Mouse (Mus musculus): ENCODE results near the gene Gpd2. TPM values are rescaled to one million over a fixed set of nuclear protein-coding genes. Genes with fewer than 3 reads are reported as not detected.

The Gpd2 gene
- polyA plus RNA-seq, 1 experiment = 29.2 TPM

DNA sequence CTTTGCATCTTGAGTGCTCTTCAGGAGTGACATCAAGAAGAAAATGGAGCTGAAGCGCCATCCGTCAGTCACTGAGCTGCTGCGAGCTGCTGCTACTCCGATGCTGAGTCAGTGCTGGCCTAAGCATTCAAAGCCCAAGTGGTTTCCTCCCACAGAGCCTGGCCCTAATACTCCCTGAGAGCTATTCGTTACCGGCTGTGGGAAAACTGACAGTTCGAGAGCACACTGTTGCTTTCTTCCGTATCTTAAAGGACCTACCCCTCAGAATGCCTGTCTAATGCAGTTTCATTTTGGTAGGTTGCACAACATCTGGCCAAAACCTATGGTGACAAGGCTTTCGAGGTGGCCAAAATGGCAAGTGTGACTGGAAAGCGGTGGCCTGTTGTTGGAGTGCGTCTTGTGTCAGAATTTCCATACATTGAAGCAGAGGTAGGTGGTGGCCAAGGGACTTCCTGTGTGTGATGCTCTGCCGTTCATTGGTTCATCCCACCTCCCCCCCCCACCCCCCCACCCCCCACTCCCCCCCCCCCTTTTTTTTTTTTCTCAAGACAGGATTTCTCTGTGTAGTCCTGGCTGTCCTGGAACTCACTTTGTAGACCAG is 118.9 kb downstream of the Gpd2 start:
- H3K4me3 ChIP-seq (ENCODE audit: insufficient read depth, low read length) = no peak overlapping the region
- H3K4me1 ChIP-seq (ENCODE audit: control insufficient read depth, insufficient read depth, low read length) = peaks cover 10% of the 10 kb centered on the region
- TF ChIP-seq POLR2A (IDR thresholded peaks at IDR 0.05; ENCODE audit: low read depth, low read length) = no peak
- TF ChIP-seq CTCF (IDR thresholded peaks at IDR 0.05; ENCODE audit: borderline replicate concordance, insufficient read depth, low read length) = no peak
- no peak overlapping the region for H3K27ac ChIP-seq (ENCODE audit: insufficient read depth, low read length)

DNA sequence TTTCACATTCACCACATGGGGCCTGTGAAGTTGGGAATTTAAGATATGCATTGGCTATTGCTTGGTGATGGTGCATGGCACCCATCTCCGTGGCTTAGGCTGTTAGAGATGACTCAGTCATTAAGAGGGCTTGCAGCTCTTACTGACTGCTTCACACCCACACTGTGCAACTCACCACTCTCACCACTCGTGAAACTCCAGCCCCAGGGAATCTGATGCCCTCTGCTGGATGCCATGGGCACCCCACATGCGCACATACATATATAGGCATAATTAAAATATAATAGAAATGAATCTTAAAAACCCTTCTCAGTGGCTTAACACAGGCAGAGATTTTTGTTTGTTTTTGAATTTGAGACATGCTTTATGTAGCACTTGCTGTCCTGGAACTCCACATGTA is 125.1 kb downstream of the Gpd2 start:
- TF ChIP-seq CTCF (IDR thresholded peaks at IDR 0.05; ENCODE audit: borderline replicate concordance, insufficient read depth, low read length) (no peak), POLR2A (IDR thresholded peaks at IDR 0.05; ENCODE audit: low read depth, low read length) (no peak)
- no peak overlapping the region for H3K27ac ChIP-seq (ENCODE audit: insufficient read depth, low read length)
- no peaks in the 10 kb centered on the region for H3K4me1 ChIP-seq (ENCODE audit: control insufficient read depth, insufficient read depth, low read length)
- no peak overlapping the region for H3K4me3 ChIP-seq (ENCODE audit: insufficient read depth, low read length)

GRCm38 (mm10) chr2:57374647-57375046 is 137.2 kb downstream of the Gpd2 start:
- Histone ChIP-seq H3K4me3 (ENCODE audit: insufficient read depth, low read length) (no peak overlapping the region), H3K4me1 (ENCODE audit: control insufficient read depth, insufficient read depth, low read length) (no peaks in the 10 kb centered on the region), H3K27ac (ENCODE audit: insufficient read depth, low read length) (no peak overlapping the region)
- TF ChIP-seq POLR2A (IDR thresholded peaks at IDR 0.05; ENCODE audit: low read depth, low read length) (no peak), CTCF (IDR thresholded peaks at IDR 0.05; ENCODE audit: borderline replicate concordance, insufficient read depth, low read length) (no peak)

DNA sequence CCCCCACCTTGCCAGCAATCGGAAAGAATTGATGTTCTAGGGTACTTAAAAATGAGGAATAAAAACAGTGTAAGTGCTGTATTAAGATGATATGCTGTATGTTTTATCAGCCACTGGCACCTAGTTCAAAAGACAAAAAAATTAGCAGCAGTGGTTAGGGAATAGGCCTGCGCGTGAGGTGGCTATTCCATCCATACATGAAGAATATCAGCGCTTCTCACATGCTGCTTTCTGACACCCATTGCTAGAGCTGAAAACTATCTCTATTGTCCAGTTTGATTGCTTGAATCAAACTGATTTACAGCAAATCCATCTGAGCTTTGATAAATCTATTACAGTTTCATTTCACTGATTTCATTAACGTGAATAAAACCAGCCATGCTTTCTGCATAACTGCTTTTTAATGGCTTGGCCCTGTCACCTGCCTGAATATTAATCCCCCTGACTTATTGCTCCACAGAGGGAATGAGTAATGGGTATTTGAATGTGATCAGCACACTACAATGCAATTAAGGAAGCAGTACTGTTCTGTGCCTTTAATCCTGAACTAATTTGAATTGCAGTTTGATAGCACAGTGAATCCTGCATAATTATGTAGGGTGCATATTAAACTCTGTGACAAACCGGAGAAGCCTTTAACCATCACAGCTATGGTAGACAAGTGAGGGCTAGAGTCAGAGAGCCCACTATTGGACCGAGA is 137.9 kb downstream of the Gpd2 start:
- TF ChIP-seq POLR2A (IDR thresholded peaks at IDR 0.05; ENCODE audit: low read depth, low read length) = no peak
- TF ChIP-seq CTCF (IDR thresholded peaks at IDR 0.05; ENCODE audit: borderline replicate concordance, insufficient read depth, low read length) = no peak
- no peak overlapping the region for H3K27ac ChIP-seq (ENCODE audit: insufficient read depth, low read length)
- H3K4me3 ChIP-seq (ENCODE audit: insufficient read depth, low read length) = no peak overlapping the region
- H3K4me1 ChIP-seq (ENCODE audit: control insufficient read depth, insufficient read depth, low read length) = no peaks in the 10 kb centered on the region

- TF ChIP-seq CTCF (IDR thresholded peaks at IDR 0.05; ENCODE audit: borderline replicate concordance, insufficient read depth, low read length) (no peak), POLR2A (IDR thresholded peaks at IDR 0.05; ENCODE audit: low read depth, low read length) (no peak)
- Histone ChIP-seq H3K27ac (ENCODE audit: insufficient read depth, low read length) (no peak overlapping the region), H3K4me3 (ENCODE audit: insufficient read depth, low read length) (no peak overlapping the region), H3K4me1 (ENCODE audit: control insufficient read depth, insufficient read depth, low read length) (no peaks in the 10 kb centered on the region)
These were observed 140.9 kb downstream of the Gpd2 start for GRCm38 (mm10) chr2:57378147-57378889.

GRCm38 (mm10) chr2:57384625-57385024 is 147.2 kb downstream of the Gpd2 start:
- Histone ChIP-seq H3K4me3 (ENCODE audit: insufficient read depth, low read length) (no peak overlapping the region), H3K4me1 (ENCODE audit: control insufficient read depth, insufficient read depth, low read length) (no peaks in the 10 kb centered on the region), H3K27ac (ENCODE audit: insufficient read depth, low read length) (no peak overlapping the region)
- no peak for TF ChIP-seq CTCF (IDR thresholded peaks at IDR 0.05; ENCODE audit: borderline replicate concordance, insufficient read depth, low read length)
- TF ChIP-seq POLR2A (IDR thresholded peaks at IDR 0.05; ENCODE audit: low read depth, low read length) = no peak

DNA sequence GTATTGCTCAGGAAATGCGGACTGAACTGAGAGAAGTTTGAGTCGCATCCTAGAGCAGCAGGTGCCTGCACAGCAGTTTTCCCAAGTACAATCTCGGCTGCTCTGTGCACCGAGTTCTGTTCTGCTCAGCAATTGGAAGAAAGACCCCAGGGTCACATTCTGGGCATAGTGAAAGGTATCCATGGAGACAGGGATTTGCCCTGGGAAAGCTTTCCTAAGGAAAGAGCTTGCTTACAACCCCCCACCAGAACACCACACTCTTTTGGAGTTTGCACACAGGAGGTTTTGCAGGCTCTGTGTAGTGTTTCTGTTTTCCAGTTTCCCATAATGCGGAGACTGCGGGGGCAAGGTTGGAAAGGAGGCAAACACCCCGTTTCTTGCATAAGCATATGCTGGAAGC is 150.4 kb downstream of the Gpd2 start:
- TF ChIP-seq POLR2A (IDR thresholded peaks at IDR 0.05; ENCODE audit: low read depth, low read length) (no peak), CTCF (IDR thresholded peaks at IDR 0.05; ENCODE audit: borderline replicate concordance, insufficient read depth, low read length) (no peak)
- H3K4me3 ChIP-seq (ENCODE audit: insufficient read depth, low read length) = no peak overlapping the region
- H3K27ac ChIP-seq (ENCODE audit: insufficient read depth, low read length) = no peak overlapping the region
- no peaks in the 10 kb centered on the region for H3K4me1 ChIP-seq (ENCODE audit: control insufficient read depth, insufficient read depth, low read length)

- H3K4me3 ChIP-seq (ENCODE audit: insufficient read depth, low read length) = no peak overlapping the region
- TF ChIP-seq CTCF (IDR thresholded peaks at IDR 0.05; ENCODE audit: borderline replicate concordance, insufficient read depth, low read length) (no peak), POLR2A (IDR thresholded peaks at IDR 0.05; ENCODE audit: low read depth, low read length) (no peak)
- H3K27ac ChIP-seq (ENCODE audit: insufficient read depth, low read length) = no peak overlapping the region
- no peaks in the 10 kb centered on the region for H3K4me1 ChIP-seq (ENCODE audit: control insufficient read depth, insufficient read depth, low read length)
These were observed 157.6 kb downstream of the Gpd2 start for GRCm38 (mm10) chr2:57395071-57395470.

DNA sequence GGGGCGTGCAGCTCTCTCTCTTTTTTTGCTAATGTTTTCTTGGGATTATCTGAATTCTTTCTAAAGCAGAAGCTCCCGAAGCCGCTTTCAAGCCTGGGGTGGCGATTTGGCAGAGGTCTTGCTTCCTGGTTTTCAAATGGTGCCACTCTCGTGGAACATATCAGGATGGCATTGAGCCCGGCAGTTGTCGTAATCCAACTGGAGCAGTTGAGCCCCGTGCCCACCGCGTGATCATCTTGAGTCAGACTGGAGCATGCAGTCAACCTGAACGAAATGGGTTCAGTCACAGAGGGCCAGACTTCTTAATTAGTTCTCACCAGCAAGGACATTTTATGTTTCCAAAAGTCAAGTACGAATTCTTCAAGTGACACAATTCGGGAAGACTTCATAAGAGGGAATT is 158.6 kb downstream of the Gpd2 start:
- H3K4me1 ChIP-seq (ENCODE audit: control insufficient read depth, insufficient read depth, low read length) = no peaks in the 10 kb centered on the region
- TF ChIP-seq CTCF (IDR thresholded peaks at IDR 0.05; ENCODE audit: borderline replicate concordance, insufficient read depth, low read length) (no peak), POLR2A (IDR thresholded peaks at IDR 0.05; ENCODE audit: low read depth, low read length) (no peak)
- H3K27ac ChIP-seq (ENCODE audit: insufficient read depth, low read length) = no peak overlapping the region
- no peak overlapping the region for H3K4me3 ChIP-seq (ENCODE audit: insufficient read depth, low read length)

DNA sequence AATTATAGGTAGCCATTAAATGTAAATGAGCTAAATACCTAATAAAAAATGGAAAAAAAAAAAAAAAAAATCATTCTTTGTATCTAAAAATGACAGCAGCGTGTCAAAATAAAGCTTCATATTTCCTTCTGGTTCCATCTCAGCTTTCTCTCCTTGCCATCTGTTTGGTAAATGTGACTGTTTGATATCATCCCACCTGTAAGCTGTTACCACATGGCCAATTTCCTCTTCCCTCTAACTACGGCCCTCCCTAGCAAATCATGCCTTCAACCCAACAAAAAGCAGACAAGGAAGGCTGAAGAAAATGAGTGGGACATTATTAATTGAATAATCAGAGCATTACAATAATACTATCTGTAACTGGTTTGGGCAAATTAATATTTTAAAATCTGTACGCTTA is 160.3 kb downstream of the Gpd2 start:
- no peak for TF ChIP-seq POLR2A (IDR thresholded peaks at IDR 0.05; ENCODE audit: low read depth, low read length)
- no peak for TF ChIP-seq CTCF (IDR thresholded peaks at IDR 0.05; ENCODE audit: borderline replicate concordance, insufficient read depth, low read length)
- H3K4me3 ChIP-seq (ENCODE audit: insufficient read depth, low read length) = no peak overlapping the region
- no peak overlapping the region for H3K27ac ChIP-seq (ENCODE audit: insufficient read depth, low read length)
- no peaks in the 10 kb centered on the region for H3K4me1 ChIP-seq (ENCODE audit: control insufficient read depth, insufficient read depth, low read length)
